Mouse (Mus musculus) kidney, embryonic 15.5 days (tissue): ENCODE data around the gene Ccdc43. TPM values are rescaled to one million over a fixed set of nuclear protein-coding genes. Genes with fewer than 3 reads are reported as not detected.

ENCODE experiments used
- ATAC-seq: fragments of 200-750 bp; cut with Nextera tagmentation; replicated peaks from 2 replicates; pipeline ENCODE4 v1.8.0; 2017; ENCODE audit warnings: moderate TSS enrichment; ENCODE audit not compliant: low FRiP score
- H3K27ac ChIP-seq: fragments of 300-500 bp; sonication (generic); 2 replicates; pipeline ENCODE4 v1.5.1; 2015; ENCODE audit warnings: mild to moderate bottlenecking, inconsistent platforms
- H3K27me3 ChIP-seq: fragments of 300-500 bp; sonication (generic); 2 replicates; pipeline ENCODE4 v1.6.1; 2015; ENCODE audit warnings: inconsistent platforms
- H3K36me3 ChIP-seq: fragments of 300-500 bp; sonication (generic); 2 replicates; pipeline ENCODE4 v1.6.1; 2015; ENCODE audit warnings: inconsistent platforms
- H3K4me1 ChIP-seq: fragments of 300-500 bp; sonication (generic); 2 replicates; pipeline ENCODE4 v1.6.1; 2015; ENCODE audit warnings: inconsistent platforms
- H3K4me2 ChIP-seq: fragments of 300-500 bp; sonication (generic); 2 replicates; pipeline ENCODE4 v1.6.1; 2015; ENCODE audit warnings: moderate library complexity, mild to moderate bottlenecking, inconsistent platforms
- H3K4me3 ChIP-seq: fragments of 300-500 bp; sonication (generic); replicated peaks from 2 replicates; pipeline ENCODE4 v1.5.1; 2015; ENCODE audit warnings: mild to moderate bottlenecking, inconsistent platforms
- H3K9ac ChIP-seq: fragments of 300-500 bp; sonication (generic); 2 replicates; pipeline ENCODE4 v1.6.1; 2015; ENCODE audit warnings: mild to moderate bottlenecking, inconsistent platforms
- H3K9me3 ChIP-seq: fragments of 300-500 bp; sonication (generic); replicated peaks from 2 replicates; pipeline ENCODE4 v1.6.1; 2016; ENCODE audit warnings: inconsistent platforms
- WGBS: fragments of 180-500 bp; shearing (Covaris S2); methylation state at CpG from one replicate; pipeline ENCODE4 v1.1.7; 2015; ENCODE audit warnings: mixed read lengths; 5-methylcytosine and 5-hydroxymethylcytosine counted together
- microRNA-seq: library from miRNA; unstranded; fragments of <30 nt; microRNA quantifications from one replicate; pipeline ENCODE4, GENCODE M21; 2016
- polyA plus RNA-seq: library from polyadenylated mRNA; unstranded; fragments of >200 nt; fragmentation: Nextera tagmentation; extraction: Ambion mirVana; gene quantifications from 2 replicates; pipeline ENCODE4 v1.2.1, GENCODE M21; 2015

The Ccdc43 gene
- polyA plus RNA-seq, 1 experiment from 2014 or later = 48.7 TPM

DNA sequence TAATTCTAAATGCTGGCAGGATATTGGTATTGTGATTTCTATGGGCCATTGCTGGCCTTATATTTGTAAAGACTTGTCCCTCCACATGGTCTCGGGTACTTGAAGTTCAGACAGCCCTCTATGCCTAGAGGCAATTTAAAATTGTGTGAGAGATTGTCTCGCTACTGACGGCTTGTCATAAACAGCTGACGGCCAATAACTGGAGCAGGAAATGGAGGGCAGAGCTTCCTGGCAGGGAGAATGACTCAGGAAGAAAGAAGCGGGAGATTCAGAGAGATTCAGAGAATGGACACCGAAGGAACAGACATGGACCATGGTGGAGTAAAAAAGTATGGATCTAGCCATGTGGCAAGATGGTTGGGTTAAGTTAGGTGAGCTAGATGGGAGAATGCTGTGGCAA lies 40.7 kb downstream of the Ccdc43 start:
- Histone ChIP-seq H3K4me3 (no peak overlapping the region), H3K4me2 (no peak overlapping the region)

DNA sequence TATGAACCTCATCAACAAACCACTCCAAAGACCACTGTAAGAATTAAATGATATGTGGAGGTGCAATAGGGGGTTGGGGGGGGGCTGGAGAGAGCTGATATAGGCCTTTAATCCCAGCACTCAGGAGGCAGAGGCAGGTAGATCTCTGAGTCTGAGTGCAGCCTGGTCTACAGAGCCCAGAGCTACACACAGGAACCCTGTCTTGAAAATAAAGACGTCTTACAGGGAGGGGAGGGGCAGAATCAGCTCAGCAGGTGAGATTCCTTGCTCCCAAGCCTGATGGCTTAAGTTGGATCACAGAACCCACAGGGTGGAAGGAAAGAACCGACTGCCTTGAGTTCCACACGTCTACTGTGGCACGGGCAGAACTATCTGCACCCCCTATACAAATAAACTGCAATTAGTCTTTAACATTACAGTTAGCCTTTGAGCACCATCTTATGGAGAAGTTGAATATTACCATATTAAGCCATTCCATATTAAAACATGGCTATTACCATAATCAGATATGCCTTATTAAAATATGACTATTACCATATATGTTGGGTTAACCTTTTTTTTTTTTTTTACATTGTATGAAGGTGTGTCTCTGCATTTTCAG lies 41.2 kb downstream of the Ccdc43 start:
- 11% methylated on average over 4 of the region's 4 CpGs for WGBS
- no peak overlapping the region for H3K27ac ChIP-seq
- H3K4me2 ChIP-seq = no peak overlapping the region
- no peaks in the 10 kb centered on the region for H3K27me3 ChIP-seq
- no peak overlapping the region for H3K9ac ChIP-seq
- H3K4me1 ChIP-seq = peaks cover 2% of the 10 kb centered on the region; the same call in 1 of the 2 replicates
- H3K9me3 ChIP-seq = no peaks in the 10 kb centered on the region
- H3K4me3 ChIP-seq = no peak overlapping the region
- H3K36me3 ChIP-seq = no peaks in the 10 kb centered on the region
- no peak for ATAC-seq

More for the DNA sequence above, 40.7 kb downstream of the Ccdc43 start:
- peaks cover 2% of the 10 kb centered on the region; the same call in 1 of the 2 replicates for H3K4me1 ChIP-seq
- H3K27me3 ChIP-seq = no peaks in the 10 kb centered on the region
- no peaks in the 10 kb centered on the region for H3K36me3 ChIP-seq
- no peak overlapping the region for H3K27ac ChIP-seq
- no peak overlapping the region for H3K9ac ChIP-seq
- WGBS = 60% methylated on average over 6 of the region's 6 CpGs
- no peaks in the 10 kb centered on the region for H3K9me3 ChIP-seq
- ATAC-seq = no peak

DNA sequence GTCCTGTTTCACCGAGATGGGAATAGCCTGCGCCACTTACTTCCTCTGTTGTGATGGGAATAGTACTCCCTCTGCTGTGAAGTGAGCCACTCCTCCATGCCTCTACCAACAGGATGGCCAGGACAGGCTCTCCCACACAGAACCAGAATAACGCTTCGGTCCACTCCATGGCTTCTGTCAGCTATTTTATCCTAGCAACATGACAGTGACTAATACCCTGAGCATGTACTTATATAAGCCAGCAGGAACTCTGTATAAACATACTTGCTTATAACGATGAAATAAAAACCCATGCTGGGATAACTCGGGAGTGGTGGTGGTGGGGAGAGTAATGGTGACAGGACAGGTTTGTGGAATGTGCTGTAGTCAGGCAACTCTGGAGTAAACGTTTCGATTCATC lies 41.7 kb downstream of the Ccdc43 start:
- 0 out of 2 replicates have a peak, but pooled peaks have one; percentile 36 for ATAC-seq
- 38% methylated on average over 8 of the region's 8 CpGs for WGBS
- no peaks in the 10 kb centered on the region for H3K36me3 ChIP-seq
- no peak overlapping the region for H3K9ac ChIP-seq
- H3K4me2 ChIP-seq = no peak overlapping the region
- H3K27ac ChIP-seq = no peak overlapping the region
- no peaks in the 10 kb centered on the region for H3K27me3 ChIP-seq
- H3K9me3 ChIP-seq = no peaks in the 10 kb centered on the region
- H3K4me3 ChIP-seq = no peak overlapping the region
- peaks cover 2% of the 10 kb centered on the region; the same call in 1 of the 2 replicates for H3K4me1 ChIP-seq

GRCm38 (mm10) chr11:102652844-102653243 lies 44.7 kb downstream of the Ccdc43 start:
- Histone ChIP-seq H3K36me3 (no peaks in the 10 kb centered on the region), H3K4me3 (no peak overlapping the region), H3K4me1 (peaks cover 2% of the 10 kb centered on the region; the same call in 1 of the 2 replicates), H3K9ac (no peak overlapping the region), H3K4me2 (no peak overlapping the region), H3K27ac (no peak overlapping the region), H3K9me3 (no peaks in the 10 kb centered on the region), H3K27me3 (no peaks in the 10 kb centered on the region)
- 69% methylated on average over 3 of the region's 3 CpGs for WGBS
- no peak for ATAC-seq

- Histone ChIP-seq H3K9ac (no peak overlapping the region), H3K27me3 (no peaks in the 10 kb centered on the region), H3K4me1 (peaks cover 1% of the 10 kb centered on the region; the same call in 1 of the 2 replicates), H3K9me3 (no peaks in the 10 kb centered on the region), H3K4me3 (no peak overlapping the region), H3K27ac (no peak overlapping the region), H3K36me3 (no peaks in the 10 kb centered on the region), H3K4me2 (no peak overlapping the region)
- no peak for ATAC-seq
- 3% methylated on average over 9 of the region's 9 CpGs for WGBS
These were observed 46.2 kb downstream of the Ccdc43 start for GRCm38 (mm10) chr11:102651381-102651780.

DNA sequence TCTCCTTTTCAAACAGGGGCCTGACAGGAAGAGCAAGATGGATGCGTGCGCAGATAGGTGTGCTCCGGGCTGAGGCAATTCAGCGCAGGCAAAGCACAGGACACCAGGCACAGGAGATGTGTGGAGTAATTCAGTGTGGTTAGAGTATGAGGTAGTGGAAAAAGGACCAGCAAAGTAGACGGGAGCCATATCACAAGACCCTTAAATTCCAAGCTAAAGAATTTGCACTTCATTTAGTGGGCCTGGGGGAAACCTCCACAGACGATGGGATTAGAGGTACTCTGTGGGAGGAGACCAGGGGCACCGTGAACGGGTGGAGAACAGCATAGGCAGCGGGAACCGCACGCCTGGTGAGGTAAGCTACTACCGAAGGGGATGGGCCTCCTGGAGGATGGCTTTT lies 49.7 kb downstream of the Ccdc43 start:
- Histone ChIP-seq H3K9ac (no peak overlapping the region), H3K4me2 (no peak overlapping the region), H3K27ac (no peak overlapping the region), H3K27me3 (no peaks in the 10 kb centered on the region), H3K9me3 (no peaks in the 10 kb centered on the region), H3K4me3 (no peak overlapping the region), H3K36me3 (no peaks in the 10 kb centered on the region), H3K4me1 (0 out of 2 replicates have a peak, but pooled peaks cover 7% of the 10 kb centered on the region)
- ATAC-seq = no peak
- 76% methylated on average over 12 of the region's 12 CpGs for WGBS

GRCm38 (mm10) chr11:102646226-102646625 lies 51.4 kb downstream of the Ccdc43 start:
- H3K27ac ChIP-seq = no peak overlapping the region
- no peak overlapping the region for H3K4me3 ChIP-seq
- H3K9ac ChIP-seq = no peak overlapping the region
- 85% methylated on average over 13 of the region's 13 CpGs for WGBS
- ATAC-seq = no peak
- 0 out of 2 replicates have a peak, but pooled peaks cover 7% of the 10 kb centered on the region for H3K4me1 ChIP-seq
- no peaks in the 10 kb centered on the region for H3K9me3 ChIP-seq
- no peak overlapping the region for H3K4me2 ChIP-seq
- no peaks in the 10 kb centered on the region for H3K27me3 ChIP-seq
- H3K36me3 ChIP-seq = no peaks in the 10 kb centered on the region

- H3K27ac ChIP-seq = no peak overlapping the region
These were observed 53.6 kb downstream of the Ccdc43 start for GRCm38 (mm10) chr11:102643891-102644382.

GRCm38 (mm10) chr11:102636887-102637286 lies 60.7 kb downstream of the Ccdc43 start:
- H3K9ac ChIP-seq = no peak overlapping the region
- peaks cover 30% of the 10 kb centered on the region for H3K4me1 ChIP-seq
- no peak overlapping the region for H3K4me3 ChIP-seq
- 66% methylated on average over 12 of the region's 12 CpGs for WGBS
- H3K27ac ChIP-seq = no peak overlapping the region
- no peaks in the 10 kb centered on the region for H3K27me3 ChIP-seq
- H3K36me3 ChIP-seq = no peaks in the 10 kb centered on the region
- no peaks in the 10 kb centered on the region for H3K9me3 ChIP-seq
- no peak overlapping the region for H3K4me2 ChIP-seq
- no peak for ATAC-seq

More at GRCm38 (mm10) chr11:102643891-102644382, 53.6 kb downstream of the Ccdc43 start:
- Histone ChIP-seq H3K4me1 (peaks cover 14% of the 10 kb centered on the region; the same call in 1 of the 2 replicates), H3K36me3 (no peaks in the 10 kb centered on the region), H3K4me3 (no peak overlapping the region), H3K27me3 (no peaks in the 10 kb centered on the region), H3K9ac (no peak overlapping the region), H3K9me3 (no peaks in the 10 kb centered on the region), H3K4me2 (no peak overlapping the region)
- no peak for ATAC-seq
- WGBS = 44% methylated on average over 10 of the region's 10 CpGs

Small RNA genes lying within 50 kb of the gene (microRNA-seq; reads per million reads assigned to microRNA genes)
- gene Gm22920 = not detected

Other genes starting within 250 kb of the Ccdc43 start
- gene Itga2b, start 227.7 kb downstream of the Ccdc43 start, polyA plus RNA-seq = 8.2 and 11.0 TPM in 2 replicates
- 57.4 and 62.1 TPM in 2 replicates for gene Gpatch8, start 141.4 kb downstream of the Ccdc43 start, polyA plus RNA-seq
- gene Gm11627, start 118.3 kb downstream of the Ccdc43 start, polyA plus RNA-seq = 8.5 and 8.7 TPM in 2 replicates
- 28.5 and 34.0 TPM in 2 replicates for gene Fzd2, start 93.4 kb downstream of the Ccdc43 start, polyA plus RNA-seq
- gene Meioc, start 34.1 kb downstream of the Ccdc43 start, polyA plus RNA-seq = 0.49 and 0.50 TPM in 2 replicates
- gene Adam11, start 63.7 kb upstream of the Ccdc43 start, polyA plus RNA-seq = 7.9 and 11.3 TPM in 2 replicates
- gene Gjc1, start 121.9 kb upstream of the Ccdc43 start, polyA plus RNA-seq = 59.2 and 63.7 TPM in 2 replicates
- gene Higd1b, start 138.1 kb upstream of the Ccdc43 start, polyA plus RNA-seq = 0.48 and 0.71 TPM in 2 replicates
- 210 and 240 TPM in 2 replicates for gene Eftud2, start 183.2 kb upstream of the Ccdc43 start, polyA plus RNA-seq
- 1.2 and 1.7 TPM in 2 replicates for gene Ccdc103, start 183.4 kb upstream of the Ccdc43 start, polyA plus RNA-seq
- gene Fam187a, start 187.4 kb upstream of the Ccdc43 start, polyA plus RNA-seq = not detected in 2 replicates
- gene Gfap, start 203.1 kb upstream of the Ccdc43 start, polyA plus RNA-seq = 0.22 and 0.32 TPM in 2 replicates
- gene Kif18b, start 227.3 kb upstream of the Ccdc43 start, polyA plus RNA-seq = 10.7 and 12.4 TPM in 2 replicates
- 3.7 and 4.2 TPM in 2 replicates for gene C1ql1, start 248.9 kb upstream of the Ccdc43 start, polyA plus RNA-seq